ENCODE assay signal across 9 mouse cellular contexts in the genomic region with DNA sequence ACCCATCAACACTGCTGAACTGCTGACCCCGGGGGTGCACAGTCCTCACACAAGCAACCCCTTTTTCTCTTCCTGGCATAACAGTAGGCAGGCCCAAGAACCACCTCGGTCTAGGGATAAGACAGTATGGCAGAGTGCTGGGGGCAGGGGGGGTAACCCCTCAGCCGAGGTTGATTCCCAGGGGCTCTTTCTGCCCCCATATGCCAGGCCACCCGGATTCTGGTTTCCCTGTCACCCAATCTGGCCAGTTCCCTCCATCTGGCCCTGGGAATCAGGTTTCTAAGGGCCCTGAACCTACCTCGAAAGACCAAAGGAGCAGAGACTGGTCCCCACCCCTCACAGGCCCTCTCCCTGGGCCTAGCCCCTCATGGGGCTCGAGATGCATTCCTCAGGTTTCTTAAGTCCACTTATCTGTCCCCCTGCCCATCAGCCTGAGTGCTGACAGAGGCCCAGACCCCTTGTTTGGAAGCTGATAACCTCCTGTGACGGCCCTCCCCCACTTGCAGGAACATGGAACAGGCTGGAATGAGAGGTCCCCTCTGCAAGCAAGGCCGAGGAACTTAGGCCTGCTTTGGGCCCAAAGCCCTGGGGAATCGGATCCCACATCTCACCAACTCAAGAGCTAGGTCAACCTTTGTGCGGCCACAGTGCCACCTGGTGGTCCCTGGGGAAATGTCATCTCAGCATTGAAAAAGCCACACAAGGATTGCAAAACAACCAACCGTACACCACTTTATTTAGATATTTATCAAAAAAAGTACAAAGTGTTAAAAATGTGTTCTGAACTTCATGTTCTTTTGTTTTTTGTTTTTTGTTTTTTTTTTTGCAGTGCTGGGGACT. TPM values are rescaled to one million over a fixed set of nuclear protein-coding genes. Genes with fewer than 3 reads are reported as not detected.
A peak's percentile ranks its signal among the peaks of the same experiment; 100 is the strongest.
DNase-seq lines count a peak whose midpoint lies in the region; ATAC-seq and TF ChIP-seq lines count a peak whose summit lies in the region.
"Had no signal": no experiment of that assay in that cellular context is flagged by ENCODE, and none has a peak within 500 bp of the region (broad histone marks: within the 10 kb centered on the region; RNA-seq: fewer than 3 reads in every experiment).

No protein-coding gene starts in this region.

- H3K27ac ChIP-seq in midbrain, embryonic 14.5 days (replicated peaks; ENCODE audit: low read depth, low read length): no peak overlapping the region
- no peak overlapping the region for H3K27ac ChIP-seq in midbrain, embryonic 16.5 days (ENCODE audit: low read length)
- H3K27ac ChIP-seq in kidney, adult 2 months (ENCODE audit: insufficient read depth, low read depth, low read length): no peak overlapping the region
- peak overlapping the region; percentile 28; the same call in 1 of the 2 replicates for H3K27ac ChIP-seq in limb, embryonic 10.5 days

- H3K9me3 ChIP-seq in midbrain, embryonic 14.5 days (ENCODE audit: control insufficient read depth, low read length): no peaks in the 10 kb centered on the region
- H3K9me3 ChIP-seq in midbrain, embryonic 16.5 days (replicated peaks; ENCODE audit: control insufficient read depth, low read length, poor library complexity, severe bottlenecking): no peaks in the 10 kb centered on the region
- no peaks in the 10 kb centered on the region for H3K9me3 ChIP-seq in limb, embryonic 10.5 days (replicated peaks)

- peaks cover 18% of the 10 kb centered on the region for H3K4me1 ChIP-seq in midbrain, embryonic 14.5 days (ENCODE audit: control insufficient read depth, insufficient read depth, low read length)
- peaks cover 25% of the 10 kb centered on the region for H3K4me1 ChIP-seq in midbrain, embryonic 16.5 days (ENCODE audit: control insufficient read depth, insufficient read depth, low read length)
- peaks cover 14% of the 10 kb centered on the region; the same call in 1 of the 2 replicates for H3K4me1 ChIP-seq in kidney, adult 2 months (ENCODE audit: control insufficient read depth, insufficient read depth, low read length)
- peaks cover 53% of the 10 kb centered on the region for H3K4me1 ChIP-seq in limb, embryonic 10.5 days

- H3K36me3 ChIP-seq in midbrain, embryonic 14.5 days (ENCODE audit: control insufficient read depth, insufficient read depth, low read length): peaks cover 13% of the 10 kb centered on the region
- no peaks in the 10 kb centered on the region for H3K36me3 ChIP-seq in midbrain, embryonic 16.5 days (ENCODE audit: control insufficient read depth, insufficient read depth, low read length)
- 0 out of 2 replicates have a peak, but pooled peaks cover 2% of the 10 kb centered on the region for H3K36me3 ChIP-seq in kidney, adult 2 months (ENCODE audit: control insufficient read depth, insufficient read depth, low read length)
- H3K36me3 ChIP-seq in limb, embryonic 10.5 days: peaks cover 27% of the 10 kb centered on the region

- no peak overlapping the region for H3K4me3 ChIP-seq in midbrain, embryonic 14.5 days (replicated peaks; ENCODE audit: low read depth, low read length)
- no peak overlapping the region for H3K4me3 ChIP-seq in midbrain, embryonic 16.5 days (ENCODE audit: low read depth, low read length)
- no peak overlapping the region for H3K4me3 ChIP-seq in kidney, adult 2 months (ENCODE audit: insufficient read depth, low read depth, low read length)
- H3K4me3 ChIP-seq in limb, embryonic 10.5 days: peak overlapping the region; percentile 17; the same call in 1 of the 2 replicates

- 37% methylated on average over 11 of the region's 11 CpGs for WGBS in midbrain, embryonic 14.5 days
- 36% methylated on average over 11 of the region's 11 CpGs for WGBS in midbrain, embryonic 16.5 days
- WGBS in kidney, adult 2 months: 35% methylated on average over 11 of the region's 11 CpGs
- WGBS in limb, embryonic 10.5 days: 15% methylated on average over 11 of the region's 11 CpGs

- peak; percentile 87 for TF ChIP-seq CTCF in kidney, adult 2 months (conservative IDR thresholded peaks at IDR 0.05; ENCODE audit: insufficient read depth, insufficient read length, low read depth, low read length)

- no peak overlapping the region for H3K4me2 ChIP-seq in midbrain, embryonic 14.5 days (ENCODE audit: low read length)
- H3K4me2 ChIP-seq in midbrain, embryonic 16.5 days (ENCODE audit: low read length): no peak overlapping the region

- ATAC-seq in midbrain, embryonic 14.5 days (ENCODE audit: low FRiP score, low TSS enrichment): 0 out of 2 replicates have a peak, but pooled peaks have one; percentile 13
- no peak for ATAC-seq in midbrain, embryonic 16.5 days
- ATAC-seq in neutrophil, adult 5-6 weeks (ENCODE audit: extremely low read depth, insufficient number of reproducible peaks, low FRiP score, poor library complexity, severe bottlenecking): peak; percentile 57; the same call in 1 of the 2 replicates

- H3K9ac ChIP-seq in midbrain, embryonic 14.5 days (replicated peaks; ENCODE audit: low read length): no peak overlapping the region
- H3K9ac ChIP-seq in midbrain, embryonic 16.5 days (ENCODE audit: low read depth, low read length): no peak overlapping the region

- H3K27me3 ChIP-seq in midbrain, embryonic 14.5 days (ENCODE audit: control insufficient read depth, insufficient read depth, low read length): peaks cover 44% of the 10 kb centered on the region
- H3K27me3 ChIP-seq in midbrain, embryonic 16.5 days (ENCODE audit: control insufficient read depth, insufficient read depth, low read depth, low read length): peaks cover 33% of the 10 kb centered on the region
- peaks cover 7% of the 10 kb centered on the region for H3K27me3 ChIP-seq in kidney, adult 2 months (replicated peaks; ENCODE audit: control insufficient read depth, insufficient read depth, low read length)
- peaks cover 52% of the 10 kb centered on the region for H3K27me3 ChIP-seq in limb, embryonic 10.5 days (ENCODE audit: low read depth, poor library complexity, severe bottlenecking)

- DNase-seq in midbrain, embryonic 14.5 days: peak; percentile 92
- peak; percentile 91 to 94 for DNase-seq in cerebellum, postnatal 10 days
- DNase-seq in gastrocnemius, adult 8-10 months (ENCODE audit: low spot score in 2 of 2): peak; percentile 77 to 81
- peak; percentile 90 for DNase-seq in kidney, adult 2 months
- DNase-seq in limb, embryonic 10.5 days (ENCODE audit: low spot score): peak; percentile 89
- DNase-seq in testis, postnatal 14 days (ENCODE audit: low spot score): peak; percentile 74

- no peak for TF ChIP-seq POLR2A in kidney, adult 2 months (IDR thresholded peaks at IDR 0.05; ENCODE audit: low read depth, low read length)

RNA-seq across cellular contexts. Expression of gene Npm3, which starts 2.1 kb away (rescaled TPM):
- polyA plus RNA-seq in midbrain, embryonic 14.5 days (2014; fragmentation: Nextera tagmentation; extraction: Ambion mirVana): 7.6 and 26.4 TPM in 2 replicates
- 7.9 TPM in 2 replicates for polyA plus RNA-seq in midbrain, embryonic 16.5 days (2015; fragmentation: Nextera tagmentation; extraction: Ambion mirVana)
- total RNA-seq in gastrocnemius, adult 8-10 months (2022): 10 to 100 TPM; 10.8 to 14.0 (median 12.7) TPM
- 36.9 and 42.3 TPM in 2 replicates for polyA plus RNA-seq in kidney, adult 2 months (2012; rRNA removed)
- polyA plus RNA-seq in limb, embryonic 10.5 days (2016; fragmentation: Nextera tagmentation; extraction: Ambion mirVana): 13.3 and 14.9 TPM in 2 replicates
- 24.2 and 24.8 TPM in 2 replicates for total RNA-seq in neutrophil, adult 5-6 weeks (2017)

RNA-seq across cellular contexts. Expression of gene Fgf8, which starts 4.5 kb away (rescaled TPM):
- polyA plus RNA-seq in midbrain, embryonic 14.5 days (2014; fragmentation: Nextera tagmentation; extraction: Ambion mirVana): 0.18 and 0.54 TPM in 2 replicates
- 0.23 and 1.2 TPM in 2 replicates for polyA plus RNA-seq in midbrain, embryonic 16.5 days (2015; fragmentation: Nextera tagmentation; extraction: Ambion mirVana)
- total RNA-seq in gastrocnemius, adult 8-10 months (2022): not detected
- polyA plus RNA-seq in kidney, adult 2 months (2012; rRNA removed): not detected in 2 replicates
- 78.5 and 105 TPM in 2 replicates for polyA plus RNA-seq in limb, embryonic 10.5 days (2016; fragmentation: Nextera tagmentation; extraction: Ambion mirVana)
- not detected in 2 replicates for total RNA-seq in neutrophil, adult 5-6 weeks (2017)
- polyA plus RNA-seq: erythroblast, embryonic 14.5 days had no signal

RNA-seq across cellular contexts. Expression of gene Mgea5, which starts 36.4 kb away (rescaled TPM):
- polyA plus RNA-seq in midbrain, embryonic 14.5 days (2014; fragmentation: Nextera tagmentation; extraction: Ambion mirVana): 95.8 and 118 TPM in 2 replicates
- polyA plus RNA-seq in midbrain, embryonic 16.5 days (2015; fragmentation: Nextera tagmentation; extraction: Ambion mirVana): 76.5 and 84.0 TPM in 2 replicates
- 10 to 100 TPM; 32.7 to 43.3 (median 39.8) TPM for total RNA-seq in gastrocnemius, adult 8-10 months (2022)
- polyA plus RNA-seq in kidney, adult 2 months (2012; rRNA removed): 22.6 and 27.3 TPM in 2 replicates
- 54.2 and 68.9 TPM in 2 replicates for polyA plus RNA-seq in limb, embryonic 10.5 days (2016; fragmentation: Nextera tagmentation; extraction: Ambion mirVana)
- 514 and 539 TPM in 2 replicates for total RNA-seq in neutrophil, adult 5-6 weeks (2017)

Comparison
In these comparisons a context has a peak if more than half of its experiments do, and no peak if none do; other contexts are left out.
1. RNA of gene Fgf8, which starts 4.5 kb away (polyA plus RNA-seq): 78.5 to 105 TPM in limb, embryonic 10.5 days; 0.23 to 1.2 TPM in midbrain, embryonic 16.5 days, 0.18 to 0.54 TPM in midbrain, embryonic 14.5 days and not detected in kidney, adult 2 months; every median in the first group is over 10 times any median in the second.
2. Peak in every context shown above with its lines, with median percentiles within 50 percentile points of each other: DNase-seq.